ENCODE assay signal across 25 mouse cellular contexts in the genomic region with DNA sequence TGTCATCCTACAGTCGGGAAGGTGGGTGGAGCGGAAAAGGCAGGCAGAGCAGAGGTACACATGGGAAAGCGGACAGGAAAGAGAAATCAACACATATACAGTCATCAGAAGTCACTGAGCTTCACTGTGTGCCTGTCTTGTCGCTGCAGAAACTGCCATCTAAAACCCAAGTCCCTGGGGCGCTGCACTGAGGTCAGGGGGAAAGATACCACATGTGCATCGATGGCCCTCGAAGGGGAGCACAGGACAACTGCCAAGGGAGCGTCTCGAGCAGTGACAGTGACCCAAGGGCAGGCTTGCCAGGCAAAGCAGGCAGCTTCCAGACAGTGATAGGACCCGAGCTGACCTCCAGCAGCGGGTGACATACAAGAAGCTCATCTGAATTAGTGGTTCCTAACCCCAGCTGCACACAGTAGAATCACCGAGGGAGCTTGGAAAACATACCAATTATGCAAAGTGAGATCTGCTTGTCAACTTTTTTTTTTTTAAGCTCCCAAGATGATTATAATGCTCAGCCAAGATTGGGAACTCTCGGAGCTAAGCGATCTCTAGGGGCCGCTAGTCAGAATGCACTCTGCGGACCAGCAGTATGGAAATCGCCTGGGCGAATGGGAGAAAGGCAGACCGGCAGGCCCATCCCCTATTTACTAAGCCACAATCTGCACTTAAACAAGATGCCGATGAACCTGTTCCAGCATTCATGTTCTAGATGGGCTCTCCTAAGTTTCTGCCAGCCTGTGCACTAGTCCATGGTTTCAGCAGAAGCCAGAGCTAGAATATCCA. TPM values are rescaled to one million over a fixed set of nuclear protein-coding genes. Genes with fewer than 3 reads are reported as not detected.
DNase-seq lines count a peak whose midpoint lies in the region; ATAC-seq and TF ChIP-seq lines count a peak whose summit lies in the region.
"Had no signal": no experiment of that assay in that cellular context is flagged by ENCODE, and none has a peak within 500 bp of the region (broad histone marks: within the 10 kb centered on the region; RNA-seq: fewer than 3 reads in every experiment).

No protein-coding gene starts in this region.

- peaks cover 22% of the 10 kb centered on the region for H3K4me1 ChIP-seq in forebrain, embryonic 11.5 days (replicated peaks; ENCODE audit: control insufficient read depth, insufficient read depth, low read length)
- peaks cover 35% of the 10 kb centered on the region for H3K4me1 ChIP-seq in forebrain, embryonic 13.5 days
- no peaks in the 10 kb centered on the region for H3K4me1 ChIP-seq in intestine, postnatal 0 days (replicated peaks; ENCODE audit: control insufficient read depth, insufficient read depth, low read length)
- H3K4me1 ChIP-seq in intestine, embryonic 15.5 days (replicated peaks) = no peaks in the 10 kb centered on the region
- no peaks in the 10 kb centered on the region for H3K4me1 ChIP-seq in kidney, adult 2 months (ENCODE audit: control insufficient read depth, insufficient read depth, low read length)
- H3K4me1 ChIP-seq: limb, embryonic 12.5 days; liver, embryonic 15.5 days had no signal

- TF ChIP-seq CTCF in intestine, postnatal 0 days (IDR thresholded peaks at IDR 0.05; ENCODE audit: low read depth) = no peak
- no peak for TF ChIP-seq CTCF in kidney, adult 2 months (conservative IDR thresholded peaks at IDR 0.05; ENCODE audit: insufficient read depth, insufficient read length, low read depth, low read length)

- H3K4me3 ChIP-seq in forebrain, embryonic 11.5 days (ENCODE audit: low read depth, low read length) = no peak overlapping the region
- H3K4me3 ChIP-seq in forebrain, embryonic 13.5 days = no peak overlapping the region
- no peak overlapping the region for H3K4me3 ChIP-seq in intestine, postnatal 0 days (ENCODE audit: low read depth, low read length)
- no peak overlapping the region for H3K4me3 ChIP-seq in intestine, embryonic 15.5 days (replicated peaks)
- H3K4me3 ChIP-seq in kidney, adult 2 months (ENCODE audit: insufficient read depth, low read depth, low read length) = no peak overlapping the region
- H3K4me3 ChIP-seq: heart, adult 2 months; heart, embryonic 13.5 days; left cerebral cortex, adult 2 months; limb, embryonic 12.5 days; liver, embryonic 15.5 days; midbrain, embryonic 12.5 days had no signal

- H3K36me3 ChIP-seq in forebrain, embryonic 11.5 days (ENCODE audit: control insufficient read depth, insufficient read depth, low read length) = peaks cover 52% of the 10 kb centered on the region
- H3K36me3 ChIP-seq in forebrain, embryonic 13.5 days (ENCODE audit: poor library complexity, severe bottlenecking) = peaks cover 81% of the 10 kb centered on the region
- peaks cover 21% of the 10 kb centered on the region for H3K36me3 ChIP-seq in intestine, postnatal 0 days (ENCODE audit: control insufficient read depth, insufficient read depth)
- peaks cover 30% of the 10 kb centered on the region for H3K36me3 ChIP-seq in intestine, embryonic 15.5 days
- no peaks in the 10 kb centered on the region for H3K36me3 ChIP-seq in kidney, adult 2 months (ENCODE audit: control insufficient read depth, insufficient read depth, low read length)

- TF ChIP-seq POLR2A in kidney, adult 2 months (IDR thresholded peaks at IDR 0.05; ENCODE audit: low read depth, low read length) = no peak

- no peak overlapping the region for H3K4me2 ChIP-seq in forebrain, embryonic 11.5 days (ENCODE audit: low read depth, low read length, severe bottlenecking)
- H3K4me2 ChIP-seq in forebrain, embryonic 13.5 days = no peak overlapping the region
- H3K4me2 ChIP-seq in intestine, postnatal 0 days (replicated peaks; ENCODE audit: low read depth) = no peak overlapping the region
- no peak overlapping the region for H3K4me2 ChIP-seq in intestine, embryonic 15.5 days (replicated peaks)
- H3K4me2 ChIP-seq: heart, embryonic 13.5 days; limb, embryonic 12.5 days; liver, embryonic 15.5 days; lung, embryonic 14.5 days; midbrain, embryonic 12.5 days had no signal

- no peaks in the 10 kb centered on the region for H3K27me3 ChIP-seq in forebrain, embryonic 11.5 days (ENCODE audit: control insufficient read depth, insufficient read depth, low read length)
- no peaks in the 10 kb centered on the region for H3K27me3 ChIP-seq in forebrain, embryonic 13.5 days
- H3K27me3 ChIP-seq in intestine, postnatal 0 days (replicated peaks; ENCODE audit: control insufficient read depth, insufficient read depth, low read length) = no peaks in the 10 kb centered on the region
- no peaks in the 10 kb centered on the region for H3K27me3 ChIP-seq in intestine, embryonic 15.5 days (replicated peaks)
- H3K27me3 ChIP-seq in kidney, adult 2 months (replicated peaks; ENCODE audit: control insufficient read depth, insufficient read depth, low read length) = no peaks in the 10 kb centered on the region
- H3K27me3 ChIP-seq: heart, embryonic 13.5 days; limb, embryonic 12.5 days; liver, embryonic 15.5 days; midbrain, embryonic 12.5 days had no signal

- ATAC-seq in forebrain, embryonic 11.5 days (replicated peaks; ENCODE audit: low FRiP score) = no peak
- ATAC-seq in forebrain, embryonic 13.5 days = no peak
- no peak for ATAC-seq in intestine, postnatal 0 days
- no peak for ATAC-seq in intestine, embryonic 15.5 days
- ATAC-seq: hindbrain, postnatal 0 days; intestine, embryonic 16.5 days had no signal

- H3K9ac ChIP-seq in forebrain, embryonic 11.5 days (ENCODE audit: low read length) = no peak overlapping the region
- no peak overlapping the region for H3K9ac ChIP-seq in forebrain, embryonic 13.5 days
- no peak overlapping the region for H3K9ac ChIP-seq in intestine, postnatal 0 days (ENCODE audit: low read depth, low read length)
- no peak overlapping the region for H3K9ac ChIP-seq in intestine, embryonic 15.5 days
- H3K9ac ChIP-seq: heart, embryonic 13.5 days; limb, embryonic 12.5 days; liver, embryonic 15.5 days; lung, embryonic 14.5 days; midbrain, embryonic 12.5 days had no signal

- H3K27ac ChIP-seq in forebrain, embryonic 11.5 days (ENCODE audit: low read depth, low read length) = no peak overlapping the region
- no peak overlapping the region for H3K27ac ChIP-seq in forebrain, embryonic 13.5 days
- 0 out of 2 replicates have a peak overlapping the region, but pooled peaks have one; percentile 15 for H3K27ac ChIP-seq in intestine, postnatal 0 days (ENCODE audit: low read depth, low read length)
- no peak overlapping the region for H3K27ac ChIP-seq in intestine, embryonic 15.5 days
- H3K27ac ChIP-seq in kidney, adult 2 months (ENCODE audit: insufficient read depth, low read depth, low read length) = no peak overlapping the region
- H3K27ac ChIP-seq: heart, adult 2 months; heart, embryonic 13.5 days; hindbrain, postnatal 0 days; left cerebral cortex, adult 2 months; limb, embryonic 12.5 days; liver, embryonic 15.5 days; midbrain, embryonic 12.5 days had no signal

- no peaks in the 10 kb centered on the region for H3K9me3 ChIP-seq in forebrain, embryonic 11.5 days (ENCODE audit: control insufficient read depth, low read length)
- H3K9me3 ChIP-seq in forebrain, embryonic 13.5 days (replicated peaks) = no peaks in the 10 kb centered on the region
- H3K9me3 ChIP-seq in intestine, postnatal 0 days (ENCODE audit: control insufficient read depth) = no peaks in the 10 kb centered on the region
- no peaks in the 10 kb centered on the region for H3K9me3 ChIP-seq in intestine, embryonic 15.5 days
- H3K9me3 ChIP-seq: heart, embryonic 13.5 days; limb, embryonic 12.5 days; liver, embryonic 15.5 days; midbrain, embryonic 12.5 days had no signal

- DNase-seq in forebrain, embryonic 11.5 days (ENCODE audit: low spot score) = peak; percentile 35
- DNase-seq in thymus, postnatal 4 days = peak; percentile 4
- no peak for DNase-seq in thymus, postnatal 0 days (ENCODE audit: low spot score)
- no peak for DNase-seq in kidney, adult 2 months
- DNase-seq: adrenal gland, adult 8-10 months; cerebellum, adult 8-10 months; cerebellum, postnatal 25 days; gastrocnemius, postnatal 25 days; heart, adult 2 months; heart, postnatal 10 days; kidney, postnatal 14 days; lung, embryonic 14.5 days; lung, postnatal 14 days had no signal

- 93% methylated on average over 20 of the region's 20 CpGs for WGBS in forebrain, embryonic 11.5 days
- 93% methylated on average over 20 of the region's 20 CpGs for WGBS in forebrain, embryonic 13.5 days
- 94% methylated on average over 20 of the region's 20 CpGs for WGBS in intestine, postnatal 0 days
- WGBS in intestine, embryonic 15.5 days = 93% methylated on average over 20 of the region's 20 CpGs
- 92% methylated on average over 20 of the region's 20 CpGs for WGBS in kidney, adult 2 months

RNA-seq across cellular contexts. Expression of a gene that starts 18.0 kb away (rescaled TPM):
- 47.0 and 49.3 TPM in 2 replicates for polyA plus RNA-seq in forebrain, embryonic 11.5 days (2014; fragmentation: Nextera tagmentation; extraction: Ambion mirVana)
- polyA plus RNA-seq in forebrain, embryonic 13.5 days (2015; fragmentation: Nextera tagmentation; extraction: Ambion mirVana) = 55.0 and 55.4 TPM in 2 replicates
- polyA plus RNA-seq in intestine, postnatal 0 days (2015; fragmentation: Nextera tagmentation; extraction: Ambion mirVana) = 2.8 and 3.3 TPM in 2 replicates
- polyA plus RNA-seq in intestine, embryonic 15.5 days (2015; fragmentation: Nextera tagmentation; extraction: Ambion mirVana) = 8.9 and 10.1 TPM in 2 replicates
- 15.4 and 17.4 TPM in 2 replicates for polyA plus RNA-seq in thymus, postnatal 0 days (2015; fragmentation: Nextera tagmentation; extraction: Ambion mirVana)
- polyA plus RNA-seq in kidney, adult 2 months (2012; rRNA removed) = 2.9 and 3.3 TPM in 2 replicates

RNA-seq across cellular contexts. Expression of a gene that starts 47.1 kb away (rescaled TPM):
- polyA plus RNA-seq in forebrain, embryonic 11.5 days (2014; fragmentation: Nextera tagmentation; extraction: Ambion mirVana) = 6.0 and 7.6 TPM in 2 replicates
- polyA plus RNA-seq in forebrain, embryonic 13.5 days (2015; fragmentation: Nextera tagmentation; extraction: Ambion mirVana) = 7.3 and 7.8 TPM in 2 replicates
- polyA plus RNA-seq in intestine, postnatal 0 days (2015; fragmentation: Nextera tagmentation; extraction: Ambion mirVana) = 0.05 TPM in 1 of 2 replicates, not detected in the other
- polyA plus RNA-seq in intestine, embryonic 15.5 days (2015; fragmentation: Nextera tagmentation; extraction: Ambion mirVana) = 0.06 and 0.09 TPM in 2 replicates
- not detected in 2 replicates for polyA plus RNA-seq in thymus, postnatal 0 days (2015; fragmentation: Nextera tagmentation; extraction: Ambion mirVana)
- polyA plus RNA-seq in kidney, adult 2 months (2012; rRNA removed) = not detected in 2 replicates
- polyA plus RNA-seq: heart, adult 2 months; heart, embryonic 13.5 days; kidney, embryonic 14.5 days; liver, adult 2 months; liver, embryonic 15.5 days; lung, embryonic 14.5 days had no signal

Comparison
In these comparisons a context has a peak if more than half of its experiments do, and no peak if none do; other contexts are left out.
1. DNase-seq: peak in forebrain, embryonic 11.5 days (single experiment) and thymus, postnatal 4 days (single experiment); none in thymus, postnatal 0 days (single experiment) and kidney, adult 2 months (single experiment).